Mouse (Mus musculus): Measurements from ENCODE around the gene Rimklb.

The Rimklb gene

GRCm38 (mm10) chr6:122416347-122416746 lies 82.2 kb downstream of the Rimklb start:
- DNase-seq: no peak

GRCm38 (mm10) chr6:122411281-122411680 lies 87.3 kb downstream of the Rimklb start:
- no peak for DNase-seq

- no peak for DNase-seq
Observed at GRCm38 (mm10) chr6:122402240-122402639, 96.3 kb downstream of the Rimklb start.

- no peak for DNase-seq
Observed at GRCm38 (mm10) chr6:122400263-122400662, 98.3 kb downstream of the Rimklb start.

Data from cerebellum, adult 18-20 months (tissue).